Mouse (Mus musculus): ENCODE data around the gene Mob2. TPM values are rescaled to one million over a fixed set of nuclear protein-coding genes. Genes with fewer than 3 reads are reported as not detected.

Gene Mob2
- polyA plus RNA-seq, 1 experiment from 2014 or later = 53.0 TPM

DNA sequence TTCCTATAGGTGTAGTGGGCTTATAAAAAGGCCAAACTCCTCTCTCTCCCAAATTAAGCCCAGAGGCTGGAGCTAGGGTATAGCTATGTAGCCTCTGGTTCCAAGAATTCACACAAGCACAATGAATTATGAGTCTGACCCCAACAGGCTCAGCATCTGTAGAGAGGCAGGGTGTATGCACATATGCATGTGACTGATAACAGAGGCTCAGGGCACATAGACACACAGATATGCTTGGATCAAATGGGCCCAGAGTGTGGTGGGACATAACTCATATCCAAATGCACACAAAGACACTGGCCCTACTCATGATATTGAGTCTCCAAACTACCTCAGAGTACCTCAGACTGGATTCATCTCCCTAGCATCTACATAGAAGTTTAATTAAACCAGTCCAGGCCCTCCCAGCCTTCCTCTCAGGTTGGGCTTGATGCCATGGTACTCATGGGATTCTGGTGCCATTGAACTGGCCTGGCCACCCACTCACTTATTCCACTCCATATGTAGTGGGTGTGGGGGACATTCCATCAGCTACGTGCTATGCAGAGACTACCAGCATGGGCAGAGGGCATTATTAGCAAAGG is 26.3 kb upstream of the Mob2 start:
- H3K36me3 ChIP-seq = peaks cover 62% of the 10 kb centered on the region
- no peak overlapping the region for H3K9ac ChIP-seq
- no peak overlapping the region for H3K4me3 ChIP-seq
- peaks cover 38% of the 10 kb centered on the region for H3K27me3 ChIP-seq
- no peak overlapping the region for H3K27ac ChIP-seq
- ATAC-seq (ENCODE audit: low FRiP score) = no peak
- peaks cover 72% of the 10 kb centered on the region for H3K4me1 ChIP-seq (replicated peaks)
- H3K4me2 ChIP-seq = no peak overlapping the region
- H3K9me3 ChIP-seq = no peaks in the 10 kb centered on the region
- whole genome bisulfite sequencing = 96% methylated on average over 1 of the region's 1 CpGs

DNA sequence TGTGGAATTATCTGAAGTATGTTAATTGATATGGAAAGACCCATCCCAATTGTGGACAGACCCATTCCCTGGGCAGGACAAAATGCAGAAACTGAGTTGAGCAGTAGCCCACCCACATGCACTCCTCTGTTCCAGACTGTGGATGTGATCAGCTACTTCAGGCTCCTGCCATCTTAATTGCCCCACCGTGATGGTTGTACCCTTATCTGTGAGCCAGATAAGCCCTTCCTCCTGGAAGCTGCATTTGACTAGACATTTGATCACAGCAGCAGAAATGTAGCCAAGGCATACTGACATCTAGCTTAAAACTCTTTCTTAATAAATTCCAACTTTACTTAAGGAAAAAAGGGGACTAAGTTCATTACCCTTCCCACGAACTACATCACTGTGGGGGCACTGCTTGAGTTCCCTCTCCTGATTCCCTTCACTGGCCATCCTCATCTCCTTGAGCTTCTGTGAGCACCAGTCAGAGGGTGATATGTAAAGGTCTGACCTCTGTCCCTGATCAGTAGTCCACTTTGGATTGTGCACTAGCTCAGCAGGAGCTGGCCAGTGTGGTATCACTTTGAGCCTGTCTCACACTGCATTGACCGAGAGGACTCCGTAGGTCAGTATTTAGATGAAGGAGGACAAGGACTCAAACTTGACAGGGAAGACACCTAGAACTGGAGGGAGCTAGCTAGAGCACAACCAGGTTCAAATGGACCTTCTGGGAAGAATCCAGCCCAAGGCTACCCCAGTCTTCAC is 25.5 kb upstream of the Mob2 start:
- Histone ChIP-seq H3K4me1 (replicated peaks) (peaks cover 69% of the 10 kb centered on the region), H3K9ac (no peak overlapping the region), H3K9me3 (no peaks in the 10 kb centered on the region), H3K36me3 (peaks cover 70% of the 10 kb centered on the region), H3K4me3 (no peak overlapping the region), H3K27me3 (peaks cover 40% of the 10 kb centered on the region), H3K27ac (no peak overlapping the region), H3K4me2 (no peak overlapping the region)
- ATAC-seq (ENCODE audit: low FRiP score) = no peak
- WGBS = 96% methylated on average over 4 of the region's 4 CpGs

DNA sequence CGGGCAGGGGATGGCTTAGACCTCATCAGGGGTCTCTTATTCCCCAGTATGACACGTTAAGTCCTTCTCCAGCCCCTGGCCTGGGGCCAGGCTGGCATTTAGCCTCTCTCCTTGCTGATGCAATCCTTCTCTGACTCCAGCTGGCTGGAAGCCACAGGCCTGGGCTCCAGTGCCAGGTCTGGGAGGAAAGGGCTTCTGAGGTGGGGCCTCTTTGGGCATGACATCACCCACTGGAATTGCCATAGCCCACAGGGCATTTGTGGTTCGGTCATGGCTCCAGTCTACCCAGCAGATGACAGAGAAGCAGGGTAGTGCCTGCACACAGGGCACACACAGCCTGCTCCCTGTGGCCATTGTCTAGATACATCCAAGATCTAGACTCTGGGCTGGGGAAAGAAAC is 24.0 kb upstream of the Mob2 start:
- Histone ChIP-seq H3K9ac (peak overlapping the region; percentile 4), H3K4me1 (replicated peaks) (peaks cover 54% of the 10 kb centered on the region), H3K4me3 (no peak overlapping the region), H3K27me3 (peaks cover 47% of the 10 kb centered on the region), H3K36me3 (peaks cover 84% of the 10 kb centered on the region), H3K4me2 (no peak overlapping the region), H3K27ac (0 out of 2 replicates have a peak overlapping the region, but pooled peaks have one; percentile 24), H3K9me3 (no peaks in the 10 kb centered on the region)
- WGBS = 48% methylated on average over 3 of the region's 3 CpGs
- no peak for ATAC-seq (ENCODE audit: low FRiP score)

DNA sequence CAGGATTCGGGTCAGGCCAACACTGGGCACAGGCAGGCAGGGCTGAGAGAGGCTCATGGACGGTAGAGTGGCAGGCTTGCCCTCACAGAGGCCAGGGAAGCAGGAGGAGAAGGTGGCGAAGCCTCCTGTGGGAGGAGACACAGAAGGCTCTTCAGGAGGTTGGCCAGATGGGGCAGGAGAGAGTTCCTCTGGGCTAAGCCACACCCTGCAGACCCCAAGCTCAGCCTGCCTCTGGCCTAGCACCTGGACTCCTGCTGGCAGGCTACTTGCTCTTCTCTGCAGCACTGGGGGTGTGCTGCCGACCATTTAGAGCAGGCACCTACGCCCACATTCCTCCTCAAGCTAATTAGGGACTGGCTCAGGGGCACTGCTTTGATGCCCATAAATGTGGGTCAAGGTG is 23.5 kb upstream of the Mob2 start:
- peaks cover 47% of the 10 kb centered on the region for H3K27me3 ChIP-seq
- no peaks in the 10 kb centered on the region for H3K9me3 ChIP-seq
- H3K9ac ChIP-seq = peak overlapping the region; percentile 4
- no peak overlapping the region for H3K4me3 ChIP-seq
- H3K4me1 ChIP-seq (replicated peaks) = peaks cover 49% of the 10 kb centered on the region
- 35% methylated on average over 5 of the region's 5 CpGs for WGBS
- peaks cover 88% of the 10 kb centered on the region for H3K36me3 ChIP-seq
- no peak overlapping the region for H3K4me2 ChIP-seq
- ATAC-seq (ENCODE audit: low FRiP score) = no peak
- H3K27ac ChIP-seq = peak overlapping the region; percentile 24; the same call in 1 of the 2 replicates

DNA sequence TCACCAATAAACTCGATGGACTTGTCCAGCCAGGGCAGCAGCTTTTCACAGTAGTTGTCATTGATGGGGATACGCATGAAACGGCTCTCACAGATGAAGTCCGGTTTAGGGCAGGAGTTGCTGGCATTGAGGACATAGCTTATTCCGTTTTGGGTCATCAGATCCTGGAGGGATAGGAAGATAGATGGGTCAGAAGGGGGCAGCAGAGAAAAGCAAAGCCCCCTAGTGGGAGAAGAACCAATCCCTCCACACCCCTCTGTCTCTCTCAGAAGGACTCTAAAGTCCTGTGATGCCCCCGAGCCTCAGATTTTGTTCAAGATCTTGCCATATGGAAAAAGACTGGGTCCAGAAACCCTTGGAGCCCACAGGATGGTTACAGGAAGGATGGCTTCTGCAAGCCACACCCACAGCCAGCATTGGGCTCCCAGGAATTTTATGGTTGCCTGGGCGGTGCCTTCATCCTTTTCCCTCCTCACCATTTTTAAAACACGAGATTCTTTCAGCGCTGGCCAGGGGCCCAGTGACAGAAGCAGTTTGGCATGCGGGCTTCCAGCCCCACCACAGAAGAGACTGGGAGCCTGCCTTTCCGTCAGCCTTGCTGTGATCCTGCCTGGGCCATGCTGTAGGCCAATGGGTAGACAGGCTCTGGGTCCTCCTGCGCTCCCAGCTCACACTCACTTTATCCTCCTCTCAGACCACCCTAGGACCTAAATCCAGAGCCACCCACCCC is 22.9 kb upstream of the Mob2 start:
- H3K4me2 ChIP-seq = no peak overlapping the region
- H3K9ac ChIP-seq = no peak overlapping the region; the same call in 1 of the 2 replicates
- H3K27ac ChIP-seq = 0 out of 2 replicates have a peak overlapping the region, but pooled peaks have one; percentile 24
- peaks cover 47% of the 10 kb centered on the region for H3K27me3 ChIP-seq
- no peak overlapping the region for H3K4me3 ChIP-seq
- peaks cover 43% of the 10 kb centered on the region for H3K4me1 ChIP-seq (replicated peaks)
- H3K36me3 ChIP-seq = peaks cover 91% of the 10 kb centered on the region
- no peaks in the 10 kb centered on the region for H3K9me3 ChIP-seq
- WGBS = 33% methylated on average over 12 of the region's 12 CpGs
- ATAC-seq (ENCODE audit: low FRiP score) = no peak

DNA sequence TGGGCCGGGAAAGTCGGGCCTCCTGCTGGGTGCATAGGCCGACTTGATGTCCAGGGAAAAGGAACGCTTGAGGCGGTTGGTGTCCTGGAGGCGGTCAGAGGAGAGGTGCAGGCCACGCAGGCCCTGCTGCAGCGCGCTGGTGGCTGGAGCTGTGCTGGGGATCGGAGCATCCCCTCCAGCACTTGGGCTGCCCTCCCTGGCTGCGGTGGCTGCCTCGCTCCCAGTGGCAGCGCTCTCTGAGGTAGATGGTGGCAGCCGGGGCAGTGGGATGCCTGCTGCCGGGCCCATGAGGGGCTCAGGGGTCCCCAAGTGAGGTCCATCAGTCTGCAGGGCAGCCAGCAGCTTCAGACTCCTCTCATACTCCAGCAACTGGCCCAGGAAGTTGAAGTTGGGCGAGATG is 21.7 kb upstream of the Mob2 start:
- Histone ChIP-seq H3K36me3 (peaks cover 92% of the 10 kb centered on the region), H3K4me3 (no peak overlapping the region), H3K9me3 (no peaks in the 10 kb centered on the region), H3K4me2 (no peak overlapping the region), H3K4me1 (replicated peaks) (peaks cover 32% of the 10 kb centered on the region), H3K27ac (no peak overlapping the region), H3K9ac (peak overlapping the region; percentile 59; the same call in 1 of the 2 replicates), H3K27me3 (peaks cover 47% of the 10 kb centered on the region)
- 27% methylated on average over 16 of the region's 16 CpGs for WGBS
- no peak for ATAC-seq (ENCODE audit: low FRiP score)

DNA sequence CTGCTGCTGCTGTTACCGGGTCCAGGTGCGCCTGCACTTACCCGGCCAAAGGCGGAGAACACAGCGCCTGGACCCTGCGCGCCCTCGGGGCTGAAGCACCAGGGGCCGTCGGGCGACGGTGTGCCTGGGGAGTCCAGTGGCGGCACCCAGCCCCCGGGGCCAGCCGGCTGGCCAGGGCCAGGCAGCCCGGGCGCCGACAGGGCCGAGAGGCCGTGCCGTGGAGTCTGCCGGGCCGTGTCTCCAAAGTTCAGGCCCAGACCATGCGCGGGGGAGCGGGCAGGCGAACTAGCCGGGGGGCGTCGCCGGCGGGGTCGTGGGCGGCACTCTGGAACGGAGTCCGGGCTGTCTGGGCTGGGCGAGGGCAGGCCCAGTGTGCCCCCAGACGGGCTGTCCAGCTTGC is 21.3 kb upstream of the Mob2 start:
- H3K36me3 ChIP-seq = peaks cover 87% of the 10 kb centered on the region
- no peak; the same call in 1 of the 2 replicates for ATAC-seq (ENCODE audit: low FRiP score)
- H3K4me3 ChIP-seq = no peak overlapping the region
- no peak overlapping the region for H3K27ac ChIP-seq
- H3K9ac ChIP-seq = peak overlapping the region; percentile 59
- H3K27me3 ChIP-seq = peaks cover 47% of the 10 kb centered on the region
- H3K4me1 ChIP-seq (replicated peaks) = peaks cover 29% of the 10 kb centered on the region
- 7% methylated on average over 33 of the region's 38 CpGs for WGBS
- H3K4me2 ChIP-seq = peak overlapping the region; percentile 28
- no peaks in the 10 kb centered on the region for H3K9me3 ChIP-seq

DNA sequence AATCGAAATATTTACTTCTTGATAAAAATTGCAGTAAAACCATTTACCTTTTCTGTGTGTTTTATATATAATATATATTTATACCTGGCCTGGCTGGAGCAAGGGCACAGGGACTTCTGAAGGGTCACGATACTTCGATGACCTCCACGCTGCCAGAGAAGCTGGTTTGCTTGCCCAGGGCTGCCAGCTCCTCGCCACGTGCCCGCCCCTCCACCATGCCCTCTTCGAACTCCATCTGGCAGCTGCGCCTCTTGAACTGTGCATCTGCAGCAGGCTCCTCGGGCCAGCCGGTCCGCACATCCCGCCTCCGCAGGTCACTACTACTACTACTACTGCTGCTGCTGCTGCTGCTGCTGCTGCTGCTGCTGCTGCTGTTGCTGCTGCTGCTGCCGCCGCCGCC is 20.9 kb upstream of the Mob2 start:
- Histone ChIP-seq H3K27me3 (peaks cover 47% of the 10 kb centered on the region), H3K27ac (no peak overlapping the region), H3K4me3 (no peak overlapping the region), H3K4me2 (peak overlapping the region; percentile 28), H3K4me1 (replicated peaks) (peaks cover 29% of the 10 kb centered on the region), H3K9ac (peak overlapping the region; percentile 59), H3K36me3 (peaks cover 83% of the 10 kb centered on the region), H3K9me3 (no peaks in the 10 kb centered on the region)
- ATAC-seq (ENCODE audit: low FRiP score) = no peak
- WGBS = 33% methylated on average over 14 of the region's 17 CpGs

DNA sequence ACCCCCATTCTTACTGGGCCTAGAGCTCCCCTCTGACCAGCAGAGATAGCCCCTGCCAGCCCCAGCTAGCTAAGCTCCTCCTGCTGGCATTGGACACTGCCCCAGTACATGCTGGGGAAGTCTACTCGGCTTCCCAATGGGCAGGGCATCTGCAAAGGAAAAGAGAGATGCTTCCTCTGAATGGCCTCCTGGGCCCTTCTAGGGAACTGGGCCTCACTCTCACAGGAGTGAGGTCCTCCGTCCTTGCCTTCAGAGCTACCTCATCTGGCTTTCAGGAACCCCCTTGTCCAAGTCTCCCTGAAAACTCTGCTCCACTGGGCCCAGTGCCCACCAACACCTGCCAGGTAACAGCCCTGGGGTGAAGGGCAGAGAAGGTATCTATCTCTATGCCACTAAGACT is 20.0 kb upstream of the Mob2 start:
- ATAC-seq (ENCODE audit: low FRiP score) = no peak
- H3K4me2 ChIP-seq = no peak overlapping the region
- 62% methylated on average over 2 of the region's 2 CpGs for WGBS
- H3K27me3 ChIP-seq = peaks cover 40% of the 10 kb centered on the region
- peaks cover 74% of the 10 kb centered on the region for H3K36me3 ChIP-seq
- peaks cover 29% of the 10 kb centered on the region for H3K4me1 ChIP-seq (replicated peaks)
- H3K27ac ChIP-seq = no peak overlapping the region
- no peak overlapping the region for H3K4me3 ChIP-seq
- no peak overlapping the region for H3K9ac ChIP-seq
- H3K9me3 ChIP-seq = no peaks in the 10 kb centered on the region

DNA sequence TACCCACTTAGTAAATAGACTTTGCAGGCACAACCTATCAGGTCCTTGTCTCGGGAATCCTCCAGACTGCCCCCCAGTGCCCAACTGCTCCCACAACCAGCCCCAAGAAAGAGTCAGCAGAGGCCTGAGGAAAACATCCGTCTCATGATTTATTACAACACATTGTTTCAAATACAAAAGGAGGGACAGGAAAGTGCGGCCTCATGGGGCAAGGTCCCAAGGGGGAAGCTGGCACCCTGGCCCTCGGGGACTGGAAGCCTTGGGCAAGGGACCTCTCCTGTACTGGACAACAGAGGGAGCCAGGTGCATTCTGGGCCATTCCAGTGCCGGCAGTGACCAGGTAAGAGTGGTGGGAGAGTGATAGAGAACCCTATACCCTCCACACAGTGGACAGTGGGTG is 18.5 kb upstream of the Mob2 start:
- Histone ChIP-seq H3K27ac (no peak overlapping the region), H3K9ac (0 out of 2 replicates have a peak overlapping the region, but pooled peaks have one; percentile 8), H3K4me3 (no peak overlapping the region), H3K4me2 (no peak overlapping the region), H3K27me3 (peaks cover 31% of the 10 kb centered on the region), H3K9me3 (no peaks in the 10 kb centered on the region; the same call in 1 of the 2 replicates), H3K36me3 (peaks cover 59% of the 10 kb centered on the region), H3K4me1 (replicated peaks) (peaks cover 21% of the 10 kb centered on the region)
- WGBS = 53% methylated on average over 5 of the region's 5 CpGs
- ATAC-seq (ENCODE audit: low FRiP score) = no peak

DNA sequence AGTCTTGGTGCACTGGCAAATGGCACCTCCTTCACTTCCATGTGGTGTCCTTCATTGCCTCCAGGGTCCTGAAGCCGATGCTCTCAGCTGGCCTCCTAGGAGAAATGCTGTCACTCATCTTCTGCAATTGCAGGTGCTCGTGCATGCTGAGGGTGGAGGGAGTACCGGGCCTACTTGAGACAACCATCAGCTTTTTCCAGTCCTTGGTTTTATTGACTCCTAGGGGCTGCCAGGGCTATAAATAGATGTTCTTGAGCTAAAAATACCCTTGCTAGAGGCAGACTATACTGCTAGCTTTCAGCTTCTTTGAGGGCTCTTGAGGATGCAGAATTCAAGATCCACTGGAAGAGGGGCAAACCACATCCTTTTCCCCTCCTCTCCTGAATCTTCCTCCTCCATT is 16.3 kb upstream of the Mob2 start:
- Histone ChIP-seq H3K4me2 (no peak overlapping the region), H3K27me3 (peaks cover 9% of the 10 kb centered on the region), H3K36me3 (peaks cover 37% of the 10 kb centered on the region), H3K27ac (no peak overlapping the region), H3K4me3 (no peak overlapping the region), H3K9me3 (no peaks in the 10 kb centered on the region; the same call in 1 of the 2 replicates), H3K9ac (no peak overlapping the region), H3K4me1 (replicated peaks) (peaks cover 5% of the 10 kb centered on the region)
- 82% methylated on average over 3 of the region's 3 CpGs for WGBS
- no peak for ATAC-seq (ENCODE audit: low FRiP score)

DNA sequence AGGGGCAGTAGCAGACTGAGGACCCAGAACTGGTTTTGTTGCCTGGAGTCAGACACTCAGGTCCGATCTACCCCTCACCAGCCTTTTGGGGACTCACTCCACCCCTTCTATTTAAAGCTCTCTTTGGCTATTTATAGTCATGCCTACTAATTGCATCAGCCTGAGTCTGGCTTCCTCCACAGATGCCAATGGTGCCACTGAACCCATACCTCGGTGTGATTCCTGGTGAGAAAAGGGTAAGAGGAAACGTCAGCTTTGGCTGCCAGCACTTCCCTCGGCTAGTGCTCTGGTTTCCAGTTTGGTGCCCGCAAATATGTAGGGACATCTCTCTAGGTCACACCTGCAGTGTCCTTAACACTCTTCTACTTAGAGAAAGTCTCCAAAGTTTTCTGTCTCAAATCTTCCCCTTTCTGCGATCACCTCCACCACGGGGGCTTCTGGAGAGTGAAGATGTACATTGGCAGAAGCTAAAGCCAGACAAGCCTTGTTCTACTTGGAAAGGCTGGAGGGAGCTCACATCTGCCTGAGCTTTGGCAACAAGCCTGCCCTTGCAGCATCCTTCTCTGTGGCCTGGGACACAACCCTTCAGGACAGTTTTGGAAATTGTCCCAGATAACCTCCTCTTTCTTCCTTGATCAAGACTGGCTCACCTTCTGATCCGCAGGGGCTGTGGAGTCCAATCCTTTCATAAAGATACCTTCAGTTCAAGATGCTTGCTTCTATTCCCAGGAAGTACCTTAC is 13.5 kb upstream of the Mob2 start:
- no peak for ATAC-seq (ENCODE audit: low FRiP score)
- peaks cover 11% of the 10 kb centered on the region for H3K4me1 ChIP-seq (replicated peaks)

More for the DNA sequence above, 13.5 kb upstream of the Mob2 start:
- peaks cover 14% of the 10 kb centered on the region for H3K27me3 ChIP-seq
- H3K9ac ChIP-seq = no peak overlapping the region
- peaks cover 10% of the 10 kb centered on the region for H3K36me3 ChIP-seq
- H3K27ac ChIP-seq = no peak overlapping the region
- H3K9me3 ChIP-seq = no peaks in the 10 kb centered on the region; the same call in 1 of the 2 replicates
- no peak overlapping the region for H3K4me3 ChIP-seq
- WGBS = 77% methylated on average over 8 of the region's 8 CpGs
- no peak overlapping the region for H3K4me2 ChIP-seq
